Mouse (Mus musculus) forebrain, embryonic 13.5 days (tissue): Measurements from ENCODE around the gene Eapp. TPM values are rescaled to one million over a fixed set of nuclear protein-coding genes. Genes with fewer than 3 reads are reported as not detected.
A peak's percentile ranks its signal among the peaks of the same experiment; 100 is the strongest.
"Not testable (repeated sequence)": the region's sequence is repeated elsewhere in the genome, so short reads cannot be mapped to it uniquely, and the experiment has no call there.

Source experiments
- ATAC-seq: fragments of 200-750 bp; cut with Nextera tagmentation; 2 replicates; pipeline ENCODE4 v1.8.0; 2017
- H3K27ac ChIP-seq: fragments of 300-500 bp; sonication (generic); 2 replicates; pipeline ENCODE4 v1.5.1; 2015; ENCODE audit warnings: inconsistent platforms, mild to moderate bottlenecking, moderate library complexity
- H3K27me3 ChIP-seq: fragments of 300-500 bp; sonication (generic); 2 replicates; pipeline ENCODE4 v1.6.1; 2015; ENCODE audit warnings: mild to moderate bottlenecking, inconsistent platforms
- H3K36me3 ChIP-seq: fragments of 300-500 bp; sonication (generic); 2 replicates; pipeline ENCODE4 v1.6.1; 2015; ENCODE audit warnings: mild to moderate bottlenecking, inconsistent platforms; ENCODE audit not compliant: poor library complexity, severe bottlenecking
- H3K4me1 ChIP-seq: fragments of 300-500 bp; sonication (generic); 2 replicates; pipeline ENCODE4 v1.6.1; 2015; ENCODE audit warnings: inconsistent platforms
- H3K4me2 ChIP-seq: fragments of 300-500 bp; sonication (generic); 2 replicates; pipeline ENCODE4 v1.6.1; 2015; ENCODE audit warnings: inconsistent platforms, mild to moderate bottlenecking, moderate library complexity
- H3K4me3 ChIP-seq: fragments of 300-500 bp; sonication (generic); 2 replicates; pipeline ENCODE4 v1.5.1; 2015; ENCODE audit warnings: mild to moderate bottlenecking, inconsistent platforms
- H3K9ac ChIP-seq: fragments of 300-500 bp; sonication (generic); 2 replicates; pipeline ENCODE4 v1.6.1; 2015; ENCODE audit warnings: mild to moderate bottlenecking, inconsistent platforms
- H3K9me3 ChIP-seq: fragments of 300-500 bp; sonication (generic); replicated peaks from 2 replicates; pipeline ENCODE4 v1.6.1; 2016; ENCODE audit warnings: inconsistent platforms
- WGBS: fragments of 180-500 bp; shearing (Covaris S2); methylation state at CpG from one replicate; pipeline ENCODE4 v1.1.7; 2015; 5-methylcytosine and 5-hydroxymethylcytosine counted together
- polyA plus RNA-seq: library from polyadenylated mRNA; unstranded; fragments of >200 nt; fragmentation: Nextera tagmentation; extraction: Ambion mirVana; gene quantifications from 2 replicates; pipeline ENCODE4 v1.2.1, GENCODE M21; 2015

The Eapp gene
- polyA plus RNA-seq, 1 experiment from 2014 or later: 106 TPM

- not testable (repeated sequence) for H3K4me3 ChIP-seq
Observed at GRCm38 (mm10) chr12:54709691-54710493, 14.2 kb upstream of the Eapp start.

GRCm38 (mm10) chr12:54699394-54699793 lies 3.7 kb upstream of the Eapp start:
- peaks cover 4% of the 10 kb centered on the region for H3K4me1 ChIP-seq
- H3K36me3 ChIP-seq: no peaks in the 10 kb centered on the region
- no peak overlapping the region for H3K27ac ChIP-seq
- H3K9me3 ChIP-seq: no peaks in the 10 kb centered on the region
- no peak overlapping the region for H3K4me3 ChIP-seq
- no peak for ATAC-seq
- H3K9ac ChIP-seq: no peak overlapping the region
- no peak overlapping the region for H3K4me2 ChIP-seq
- no peaks in the 10 kb centered on the region for H3K27me3 ChIP-seq
- 78% methylated on average over 7 of the region's 7 CpGs for WGBS

More at GRCm38 (mm10) chr12:54709691-54710493, 14.2 kb upstream of the Eapp start:
- ATAC-seq: peak; percentile 67
- not testable (repeated sequence) for H3K36me3 ChIP-seq, H3K4me1 ChIP-seq, H3K27ac ChIP-seq, H3K27me3 ChIP-seq, H3K9ac ChIP-seq, H3K9me3 ChIP-seq
- 0% methylated on average over 12 of the region's 44 CpGs for WGBS
- peak overlapping the region; percentile 32; the same call in 1 of the 2 replicates for H3K4me2 ChIP-seq

- H3K4me2 ChIP-seq: no peak overlapping the region
- no peak overlapping the region for H3K4me3 ChIP-seq
- peaks cover 9% of the 10 kb centered on the region for H3K4me1 ChIP-seq
- no peaks in the 10 kb centered on the region for H3K27me3 ChIP-seq
- 65% methylated on average over 6 of the region's 6 CpGs for WGBS
- H3K9me3 ChIP-seq: no peaks in the 10 kb centered on the region
- no peak overlapping the region for H3K27ac ChIP-seq
- no peak overlapping the region for H3K9ac ChIP-seq
- no peaks in the 10 kb centered on the region for H3K36me3 ChIP-seq
- no peak for ATAC-seq
Observed at GRCm38 (mm10) chr12:54697791-54698250, 2.1 kb upstream of the Eapp start.

- Histone ChIP-seq H3K36me3 (peaks cover 5% of the 10 kb centered on the region), H3K4me1 (peaks cover 9% of the 10 kb centered on the region), H3K9ac (no peak overlapping the region), H3K27me3 (no peaks in the 10 kb centered on the region), H3K27ac (peak overlapping the region; percentile 31; the same call in 1 of the 2 replicates), H3K4me3 (no peak overlapping the region), H3K9me3 (no peaks in the 10 kb centered on the region), H3K4me2 (no peak overlapping the region)
- ATAC-seq: no peak; the same call in 1 of the 2 replicates
- 7% methylated on average over 7 of the region's 7 CpGs for whole genome bisulfite sequencing
Observed at GRCm38 (mm10) chr12:54697003-54697597, 1.4 kb upstream of the Eapp start.

GRCm38 (mm10) chr12:54696242-54697002 lies 725 bp upstream of the Eapp start:
- no peaks in the 10 kb centered on the region for H3K27me3 ChIP-seq
- under 1% methylated on average over 32 of the region's 32 CpGs for WGBS
- peak overlapping the region; percentile 87 for H3K9ac ChIP-seq
- H3K36me3 ChIP-seq: peaks cover 10% of the 10 kb centered on the region
- peaks cover 9% of the 10 kb centered on the region for H3K4me1 ChIP-seq
- peak; percentile 92 for ATAC-seq
- peak overlapping the region; percentile 97 for H3K27ac ChIP-seq
- peak overlapping the region; percentile 64 for H3K4me2 ChIP-seq
- no peaks in the 10 kb centered on the region for H3K9me3 ChIP-seq
- H3K4me3 ChIP-seq: peak overlapping the region; percentile 72

- Histone ChIP-seq H3K4me3 (peak overlapping the region; percentile 72), H3K9me3 (no peaks in the 10 kb centered on the region), H3K9ac (peak overlapping the region; percentile 87), H3K4me1 (peaks cover 9% of the 10 kb centered on the region), H3K27ac (peak overlapping the region; percentile 97), H3K4me2 (peak overlapping the region; percentile 64), H3K27me3 (no peaks in the 10 kb centered on the region), H3K36me3 (peaks cover 20% of the 10 kb centered on the region)
- 40% methylated on average over 12 of the region's 12 CpGs for WGBS
- ATAC-seq: no peak
Observed at GRCm38 (mm10) chr12:54694847-54695510, 718 bp downstream of the Eapp start.

GRCm38 (mm10) chr12:54689082-54689481 lies 6.6 kb downstream of the Eapp start:
- Histone ChIP-seq H3K36me3 (peaks cover 72% of the 10 kb centered on the region), H3K27ac (no peak overlapping the region), H3K27me3 (no peaks in the 10 kb centered on the region), H3K4me1 (peaks cover 4% of the 10 kb centered on the region; the same call in 1 of the 2 replicates), H3K4me3 (no peak overlapping the region), H3K9me3 (no peaks in the 10 kb centered on the region), H3K9ac (no peak overlapping the region), H3K4me2 (no peak overlapping the region)
- ATAC-seq: no peak
- 96% methylated on average over 5 of the region's 5 CpGs for WGBS

- WGBS: 5% methylated on average over 1 of the region's 1 CpGs
Observed at GRCm38 (mm10) chr12:54683182-54683581, 12.5 kb downstream of the Eapp start.

GRCm38 (mm10) chr12:54676709-54677108 lies 19.0 kb downstream of the Eapp start:
- Histone ChIP-seq H3K4me1 (no peaks in the 10 kb centered on the region), H3K36me3 (peaks cover 63% of the 10 kb centered on the region), H3K9me3 (no peaks in the 10 kb centered on the region), H3K27ac (no peak overlapping the region), H3K9ac (no peak overlapping the region), H3K27me3 (no peaks in the 10 kb centered on the region), H3K4me2 (no peak overlapping the region), H3K4me3 (no peak overlapping the region)
- no peak for ATAC-seq
- 94% methylated on average over 9 of the region's 9 CpGs for WGBS

More at GRCm38 (mm10) chr12:54683182-54683581, 12.5 kb downstream of the Eapp start:
- no peaks in the 10 kb centered on the region for H3K4me1 ChIP-seq
- no peak overlapping the region for H3K9ac ChIP-seq
- H3K36me3 ChIP-seq: peaks cover 50% of the 10 kb centered on the region
- no peaks in the 10 kb centered on the region for H3K27me3 ChIP-seq
- no peak overlapping the region for H3K4me2 ChIP-seq
- ATAC-seq: no peak
- no peaks in the 10 kb centered on the region for H3K9me3 ChIP-seq
- no peak overlapping the region for H3K27ac ChIP-seq
- H3K4me3 ChIP-seq: no peak overlapping the region

- Histone ChIP-seq H3K9me3 (no peaks in the 10 kb centered on the region), H3K27ac (no peak overlapping the region), H3K4me1 (no peaks in the 10 kb centered on the region), H3K4me2 (no peak overlapping the region), H3K4me3 (no peak overlapping the region), H3K36me3 (peaks cover 72% of the 10 kb centered on the region), H3K27me3 (no peaks in the 10 kb centered on the region), H3K9ac (no peak overlapping the region)
- WGBS: 96% methylated on average over 4 of the region's 4 CpGs
- ATAC-seq: no peak
Observed at GRCm38 (mm10) chr12:54675396-54675795, 20.3 kb downstream of the Eapp start.

GRCm38 (mm10) chr12:54671262-54671661 lies 24.4 kb downstream of the Eapp start:
- no peaks in the 10 kb centered on the region for H3K27me3 ChIP-seq
- peaks cover 59% of the 10 kb centered on the region for H3K36me3 ChIP-seq
- ATAC-seq: no peak

More at GRCm38 (mm10) chr12:54671262-54671661, 24.4 kb downstream of the Eapp start:
- Histone ChIP-seq H3K4me3 (no peak overlapping the region), H3K27ac (no peak overlapping the region), H3K9me3 (no peaks in the 10 kb centered on the region), H3K9ac (no peak overlapping the region), H3K4me2 (no peak overlapping the region), H3K4me1 (no peaks in the 10 kb centered on the region)
- 76% methylated on average over 4 of the region's 4 CpGs for WGBS
